Mouse (Mus musculus) heart, postnatal 0 days (tissue): Measurements from ENCODE around the gene Esrrg. TPM values are rescaled to one million over a fixed set of nuclear protein-coding genes. Genes with fewer than 3 reads are reported as not detected.

Experiments
- ATAC-seq: fragments of 200-750 bp; cut with Nextera tagmentation; 2 replicates; pipeline ENCODE4 v1.8.0; 2017; ENCODE audit warnings: low read depth, moderate number of reproducible peaks, moderate library complexity; ENCODE audit not compliant: insufficient read depth
- DNase-seq: peaks from one replicate; pipeline ENCODE4 v3.0.0-alpha.2; 2016; ENCODE audit warnings: low spot score
- H3K27ac ChIP-seq: fragments of 300-500 bp; sonication (generic); 2 replicates; pipeline ENCODE4 v1.5.1; 2014; ENCODE audit warnings: low read depth, mild to moderate bottlenecking
- H3K27me3 ChIP-seq: fragments of 300-500 bp; sonication (generic); 2 replicates; pipeline ENCODE4 v1.6.1; 2014; ENCODE audit warnings: low read length, mixed read lengths; ENCODE audit not compliant: control insufficient read depth, insufficient read depth
- H3K36me3 ChIP-seq: fragments of 300-500 bp; sonication (generic); replicated peaks from 2 replicates; pipeline ENCODE4 v1.6.1; 2014; ENCODE audit warnings: low read length, mixed read lengths; ENCODE audit not compliant: control insufficient read depth, insufficient read depth
- H3K4me1 ChIP-seq: fragments of 300-500 bp; sonication (generic); 2 replicates; pipeline ENCODE4 v1.6.1; 2014; ENCODE audit warnings: antibody characterized with exemption; ENCODE audit not compliant: control insufficient read depth, insufficient read depth
- H3K4me2 ChIP-seq: fragments of 300-500 bp; sonication (generic); 2 replicates; pipeline ENCODE4 v1.6.1; 2014; ENCODE audit warnings: low read depth, mild to moderate bottlenecking, low read length, moderate library complexity
- H3K4me3 ChIP-seq: fragments of 300-500 bp; sonication (generic); 2 replicates; pipeline ENCODE4 v1.5.1; 2014; ENCODE audit warnings: low read depth, low read length
- H3K9ac ChIP-seq: fragments of 300-500 bp; sonication (generic); replicated peaks from 2 replicates; pipeline ENCODE4 v1.6.1; 2014; ENCODE audit warnings: low read depth, low read length, mixed read lengths
- H3K9me3 ChIP-seq: fragments of 300-500 bp; sonication (generic); replicated peaks from 2 replicates; pipeline ENCODE4 v1.6.1; 2016; ENCODE audit warnings: low read length; ENCODE audit not compliant: control insufficient read depth
- CTCF ChIP-seq: IDR thresholded peaks from 2 replicates; pipeline ENCODE4 v1.5.1; 2016; ENCODE audit warnings: antibody characterized with exemption, control low read depth, low read depth
- EP300 ChIP-seq: IDR thresholded peaks from 2 replicates; pipeline ENCODE4 v1.6.1; 2016; ENCODE audit warnings: antibody characterized with exemption, low read depth
- WGBS: fragments of 180-500 bp; shearing (Covaris S2); extraction: QIAGEN DNeasy Blood & Tissue Kit; methylation state at CpG from one replicate; pipeline ENCODE4 v1.1.7; 2014; 5-methylcytosine and 5-hydroxymethylcytosine counted together
- polyA plus RNA-seq: library from polyadenylated mRNA; unstranded; fragments of >200 nt; fragmentation: Nextera tagmentation; extraction: Ambion mirVana; gene quantifications from 2 replicates; pipeline ENCODE4 v1.2.1, GENCODE M21; 2015
- total RNA-seq: library from RNA; depleted of rRNA; stranded (reverse); fragments of >200 nt; gene quantifications from 2 replicates; pipeline ENCODE4 v1.2.3, GENCODE M21; 2014; ENCODE audit warnings: low replicate concordance

The Esrrg gene
- total and polyA plus RNA-seq, 2 experiments from 2014 or later, result 11.5 to 16.8 TPM

- no peak overlapping the region for H3K9ac ChIP-seq
- no peak overlapping the region for H3K4me3 ChIP-seq
- H3K36me3 ChIP-seq, result no peaks in the 10 kb centered on the region
- no peak overlapping the region for H3K27ac ChIP-seq
- DNase-seq (no peak), ATAC-seq (no peak)
- TF ChIP-seq CTCF (no peak), EP300 (no peak)
- H3K9me3 ChIP-seq, result no peaks in the 10 kb centered on the region
- 41% methylated on average over 4 of the region's 4 CpGs for WGBS
- no peaks in the 10 kb centered on the region for H3K27me3 ChIP-seq
- no peak overlapping the region for H3K4me2 ChIP-seq
- peaks cover 10% of the 10 kb centered on the region for H3K4me1 ChIP-seq
Observed at GRCm38 (mm10) chr1:187694865-187695264, 86.3 kb downstream of the Esrrg start.

- H3K4me2 ChIP-seq, result no peak overlapping the region
- H3K9ac ChIP-seq, result no peak overlapping the region
- TF ChIP-seq CTCF, result no peak
- TF ChIP-seq EP300, result no peak
- no peaks in the 10 kb centered on the region for H3K36me3 ChIP-seq
- no peaks in the 10 kb centered on the region for H3K27me3 ChIP-seq
- H3K27ac ChIP-seq, result no peak overlapping the region
- ATAC-seq, result no peak
- no peak overlapping the region for H3K4me3 ChIP-seq
- 58% methylated on average over 9 of the region's 9 CpGs for WGBS
- H3K9me3 ChIP-seq, result no peaks in the 10 kb centered on the region
- no peak for DNase-seq
- peaks cover 10% of the 10 kb centered on the region for H3K4me1 ChIP-seq
Observed at GRCm38 (mm10) chr1:187698201-187698600, 89.6 kb downstream of the Esrrg start.

- H3K36me3 ChIP-seq, result no peaks in the 10 kb centered on the region
- 61% methylated on average over 2 of the region's 2 CpGs for WGBS
Observed at GRCm38 (mm10) chr1:187700963-187701362, 92.4 kb downstream of the Esrrg start.

GRCm38 (mm10) chr1:187704921-187705320 lies 96.3 kb downstream of the Esrrg start:
- TF ChIP-seq CTCF (no peak), EP300 (no peak)
- Histone ChIP-seq H3K4me3 (no peak overlapping the region), H3K27me3 (no peaks in the 10 kb centered on the region), H3K36me3 (no peaks in the 10 kb centered on the region), H3K27ac (no peak overlapping the region), H3K4me2 (no peak overlapping the region), H3K9me3 (no peaks in the 10 kb centered on the region), H3K4me1 (peaks cover 10% of the 10 kb centered on the region; the same call in 1 of the 2 replicates), H3K9ac (no peak overlapping the region)
- ATAC-seq (no peak), DNase-seq (no peak)
- 65% methylated on average over 4 of the region's 4 CpGs for WGBS

More at GRCm38 (mm10) chr1:187700963-187701362, 92.4 kb downstream of the Esrrg start:
- Histone ChIP-seq H3K27me3 (no peaks in the 10 kb centered on the region), H3K4me1 (peaks cover 9% of the 10 kb centered on the region; the same call in 1 of the 2 replicates), H3K4me2 (no peak overlapping the region), H3K9me3 (no peaks in the 10 kb centered on the region), H3K9ac (no peak overlapping the region), H3K27ac (no peak overlapping the region), H3K4me3 (no peak overlapping the region)
- ATAC-seq (no peak), DNase-seq (no peak)
- TF ChIP-seq CTCF (no peak), EP300 (no peak)

- Histone ChIP-seq H3K4me2 (no peak overlapping the region), H3K4me1 (peaks cover 10% of the 10 kb centered on the region; the same call in 1 of the 2 replicates), H3K4me3 (no peak overlapping the region), H3K27ac (no peak overlapping the region), H3K36me3 (no peaks in the 10 kb centered on the region), H3K27me3 (no peaks in the 10 kb centered on the region), H3K9ac (no peak overlapping the region), H3K9me3 (no peaks in the 10 kb centered on the region)
- ATAC-seq (no peak), DNase-seq (no peak)
- TF ChIP-seq CTCF (no peak), EP300 (no peak)
- WGBS, result 43% methylated on average over 5 of the region's 5 CpGs
Observed at GRCm38 (mm10) chr1:187705348-187705747, 96.8 kb downstream of the Esrrg start.

GRCm38 (mm10) chr1:187706046-187706445 lies 97.5 kb downstream of the Esrrg start:
- H3K4me1 ChIP-seq, result peaks cover 10% of the 10 kb centered on the region; the same call in 1 of the 2 replicates
- no peak overlapping the region for H3K4me2 ChIP-seq
- no peaks in the 10 kb centered on the region for H3K27me3 ChIP-seq
- WGBS, result 44% methylated on average over 6 of the region's 6 CpGs
- H3K9ac ChIP-seq, result no peak overlapping the region
- TF ChIP-seq EP300 (no peak), CTCF (no peak)
- H3K9me3 ChIP-seq, result no peaks in the 10 kb centered on the region
- no peak for DNase-seq
- H3K4me3 ChIP-seq, result no peak overlapping the region
- no peak for ATAC-seq
- no peaks in the 10 kb centered on the region for H3K36me3 ChIP-seq
- no peak overlapping the region for H3K27ac ChIP-seq
